Mouse (Mus musculus): ENCODE measurements around the gene Gm6408.
"Not testable (repeated sequence)": the region's sequence is repeated elsewhere in the genome, so short reads cannot be mapped to it uniquely, and the experiment has no call there.

The Gm6408 gene

DNA sequence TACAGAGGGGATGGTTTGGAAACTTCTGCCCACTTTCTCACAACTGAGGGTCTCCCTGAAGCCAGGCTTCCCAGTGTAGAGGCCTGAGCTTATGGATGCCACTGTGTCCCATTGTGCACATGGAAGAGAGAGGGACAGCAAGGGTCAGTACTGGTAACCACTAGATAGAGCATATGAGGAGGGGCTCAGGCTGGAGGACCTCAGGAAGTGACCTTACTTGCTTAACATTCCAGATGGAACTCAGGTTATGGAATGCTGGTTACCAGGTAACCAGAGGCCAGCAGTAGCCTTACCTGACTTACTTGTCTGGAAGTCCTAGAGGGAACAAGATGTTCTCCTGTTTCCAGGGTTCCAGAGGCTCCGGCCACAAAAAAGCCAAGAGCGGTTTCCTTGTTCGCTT is at the start of gene Gm6408:
Gm6408 (plus strand) TSS at position 301 of the 400 bp plus-strand sequence.
- not testable (repeated sequence) for DNase-seq (ENCODE audit: low spot score in 2 of 2)

DNA sequence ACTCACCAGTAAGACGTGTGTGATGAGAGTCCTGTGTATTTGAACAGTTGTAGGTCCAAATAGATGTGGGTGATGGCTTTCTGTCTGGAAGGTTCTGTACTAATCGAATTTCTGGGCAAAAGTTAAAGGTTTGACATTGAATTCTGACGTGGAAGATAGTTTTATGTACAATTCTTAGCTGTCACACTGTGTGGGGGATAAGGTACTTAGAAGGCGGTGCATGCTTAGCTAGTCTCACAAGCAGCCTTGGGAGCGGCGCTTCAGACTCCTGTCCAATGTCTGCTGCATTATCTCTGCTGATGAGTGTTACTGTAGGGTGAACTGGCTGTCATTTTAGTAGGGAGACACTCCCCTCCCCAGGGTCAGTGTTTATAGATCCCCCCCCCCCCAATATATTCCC is 49.3 kb upstream of the Gm6408 start:
- DNase-seq (ENCODE audit: low spot score in 2 of 2) = no peak

DNA sequence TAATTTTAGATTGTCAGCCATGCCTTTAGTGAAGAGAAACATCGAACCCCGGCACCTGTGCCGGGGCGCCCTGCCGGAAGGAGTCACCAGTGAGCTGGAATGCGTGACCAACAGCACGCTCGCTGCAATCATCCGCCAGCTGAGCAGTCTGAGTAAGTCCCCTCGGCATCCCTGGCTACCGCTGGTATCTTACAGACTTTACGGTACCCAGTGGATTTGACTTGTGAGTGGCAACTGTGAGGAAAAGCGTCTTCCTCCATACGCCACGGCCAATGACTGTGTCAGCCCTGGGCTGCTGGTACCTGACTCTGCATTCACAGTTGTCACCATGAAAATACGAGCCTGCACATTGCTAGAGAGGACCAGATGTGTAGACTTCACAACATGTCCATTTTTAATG is 46.4 kb upstream of the Gm6408 start:
- no peak for DNase-seq (ENCODE audit: low spot score in 2 of 2)

DNA sequence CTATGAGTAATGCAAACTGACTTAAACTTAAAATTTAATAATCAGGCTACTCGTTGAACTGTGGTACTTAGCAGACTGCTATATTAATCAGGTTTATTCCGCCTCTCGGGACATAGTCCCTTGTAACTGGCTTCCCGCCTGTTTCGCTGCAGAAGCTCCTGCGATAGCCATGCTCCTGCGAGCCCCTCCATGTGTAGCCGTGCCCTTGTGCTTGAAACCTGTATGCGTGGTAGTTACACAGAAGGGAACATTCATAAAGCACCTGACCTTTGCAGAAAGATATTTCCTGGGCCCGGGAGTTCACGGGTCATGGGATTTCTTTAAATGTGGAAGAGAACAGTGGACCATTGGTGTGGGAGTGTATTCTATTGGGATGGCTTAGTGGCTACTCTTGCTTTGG is 45.0 kb upstream of the Gm6408 start:
- DNase-seq (ENCODE audit: low spot score in 2 of 2) = no peak

DNA sequence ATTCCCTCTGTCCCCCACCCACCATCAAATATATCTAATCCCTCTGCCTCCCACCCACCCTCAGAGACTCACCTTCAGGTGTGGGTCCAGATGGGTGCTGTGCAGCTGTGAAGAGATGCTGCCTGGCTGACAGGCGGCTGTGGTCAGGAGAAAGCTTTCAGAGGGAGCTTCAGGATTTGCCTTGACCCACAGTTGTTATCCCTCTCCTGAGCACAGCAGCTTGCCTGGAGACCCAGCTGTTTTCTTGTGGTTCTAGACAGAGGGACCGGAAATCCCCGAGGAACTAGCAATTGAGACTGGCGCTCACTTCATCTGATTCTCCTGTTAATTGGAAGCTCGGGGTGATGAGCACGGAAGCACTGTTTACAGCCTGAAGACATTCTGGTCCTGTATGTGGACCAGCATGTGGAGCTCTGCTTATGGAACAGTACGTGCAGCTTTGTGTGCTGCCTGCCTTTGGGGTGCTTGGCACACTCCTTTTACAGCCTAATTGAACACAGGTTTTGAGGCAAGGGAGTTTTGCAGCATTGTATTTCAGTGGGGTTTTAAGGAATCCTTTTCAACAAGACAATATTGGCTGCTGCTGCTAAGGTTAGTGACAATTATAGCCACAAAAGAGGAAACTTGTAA is 42.5 kb upstream of the Gm6408 start:
- DNase-seq (ENCODE audit: low spot score in 2 of 2) = no peak

DNA sequence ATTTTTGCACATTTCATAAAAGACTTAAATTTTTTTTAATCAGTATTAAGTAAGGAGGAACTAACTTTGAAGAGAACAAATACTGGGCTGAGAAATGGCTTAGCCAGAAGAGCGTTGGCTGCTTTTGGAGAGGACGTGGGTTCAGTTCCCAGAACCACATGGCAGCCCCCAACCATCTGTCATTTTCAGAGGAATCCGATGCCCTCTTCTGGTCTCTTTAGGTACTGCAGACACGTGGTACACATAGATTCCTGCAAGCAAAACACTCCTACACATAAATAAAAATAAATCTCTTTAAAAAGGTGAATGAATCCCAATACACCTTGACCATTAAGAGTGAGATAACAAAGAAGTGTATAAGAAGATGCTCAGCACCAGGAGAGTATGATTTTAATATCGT is 41.5 kb upstream of the Gm6408 start:
- DNase-seq (ENCODE audit: low spot score in 2 of 2) = no peak

DNA sequence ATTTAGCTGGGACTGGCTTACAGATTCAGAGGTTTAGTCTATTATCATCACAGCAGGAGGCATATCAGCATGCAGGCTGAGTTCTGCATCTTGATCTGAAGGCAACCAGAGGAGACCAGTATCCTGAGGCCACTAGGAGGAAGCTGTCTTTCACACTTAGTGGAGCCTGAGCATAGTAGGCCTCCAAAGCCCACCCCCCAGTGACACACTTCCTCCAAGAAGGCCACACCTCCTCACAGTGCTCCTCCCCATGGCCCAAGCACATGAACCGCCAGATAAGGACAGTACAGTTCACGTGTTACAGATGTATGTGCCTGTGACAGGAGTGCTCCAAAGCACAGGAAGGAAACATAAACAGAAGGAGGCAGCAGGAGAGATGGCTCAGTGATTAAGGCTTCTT is 39.0 kb upstream of the Gm6408 start:
- DNase-seq (ENCODE audit: low spot score in 2 of 2) = no peak

DNA sequence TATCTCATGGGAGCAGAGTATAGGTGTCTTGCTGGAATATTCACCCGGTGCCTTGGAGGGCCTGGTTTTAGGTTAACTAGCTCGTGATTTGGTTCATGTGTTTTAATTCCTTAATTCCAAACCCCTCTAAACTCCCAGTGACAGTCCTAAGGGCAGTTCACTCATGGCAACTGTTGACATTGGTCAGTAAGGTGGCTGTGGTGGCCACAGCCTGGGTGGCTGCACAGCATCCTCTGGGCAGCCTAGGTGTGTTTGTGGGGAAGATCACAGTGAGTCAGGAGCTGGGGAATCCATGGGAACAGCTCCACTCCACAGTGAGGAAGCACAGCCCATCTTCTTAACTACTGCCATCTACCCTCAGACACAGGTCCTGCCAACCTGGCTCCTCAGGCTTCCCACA is 35.1 kb upstream of the Gm6408 start:
- DNase-seq (ENCODE audit: low spot score in 2 of 2) = no peak

DNA sequence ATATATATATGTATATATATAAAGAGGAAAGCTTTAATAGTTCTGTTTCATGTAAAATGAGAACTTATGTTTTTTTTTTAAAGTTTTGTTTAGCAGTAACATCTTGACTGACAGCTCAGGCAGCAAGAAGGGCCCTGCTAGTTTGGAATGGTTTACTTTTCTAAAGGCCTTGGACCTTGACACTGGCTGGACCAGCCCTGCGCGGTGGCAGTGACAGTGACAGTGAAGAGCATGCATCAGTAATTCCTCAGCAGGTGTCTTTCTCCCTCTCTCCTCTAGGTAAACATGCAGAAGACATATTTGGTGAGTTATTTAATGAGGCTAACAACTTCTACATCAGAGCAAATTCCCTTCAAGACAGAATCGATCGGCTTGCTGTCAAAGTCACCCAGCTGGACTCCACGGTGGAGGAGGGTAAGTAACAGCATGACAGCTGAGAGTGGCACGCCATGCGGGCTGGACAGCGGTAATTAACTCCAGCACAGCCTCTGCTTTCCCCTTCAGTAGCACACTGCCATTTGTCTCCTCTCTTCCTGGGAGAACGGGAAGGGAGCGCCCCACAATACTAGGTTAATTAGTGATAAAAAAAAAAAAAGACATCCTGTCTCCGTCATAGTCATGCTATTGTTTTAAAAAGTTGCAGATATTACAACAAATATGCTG is 30.0 kb upstream of the Gm6408 start:
- DNase-seq (ENCODE audit: low spot score in 2 of 2) = no peak

DNA sequence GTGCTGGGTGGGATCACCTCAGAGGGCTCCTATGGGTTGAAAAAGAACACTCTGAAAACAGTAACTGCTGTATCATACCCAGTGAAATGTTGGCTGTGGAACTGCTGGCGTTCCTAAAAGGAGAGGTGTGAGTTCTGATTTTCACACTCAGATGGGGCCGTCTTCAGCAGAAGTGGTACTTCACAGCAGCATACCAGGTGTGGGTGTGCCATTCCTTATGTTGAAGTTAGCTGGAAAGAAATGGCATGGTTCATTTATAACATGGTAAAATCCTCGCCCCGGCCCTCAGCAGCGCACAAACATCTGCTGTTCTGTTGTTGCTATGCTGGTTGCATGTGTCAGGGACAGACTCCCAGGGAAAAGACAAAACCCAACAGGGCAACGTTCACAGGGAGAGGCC is 28.2 kb upstream of the Gm6408 start:
- DNase-seq (ENCODE audit: low spot score in 2 of 2) = no peak

DNA sequence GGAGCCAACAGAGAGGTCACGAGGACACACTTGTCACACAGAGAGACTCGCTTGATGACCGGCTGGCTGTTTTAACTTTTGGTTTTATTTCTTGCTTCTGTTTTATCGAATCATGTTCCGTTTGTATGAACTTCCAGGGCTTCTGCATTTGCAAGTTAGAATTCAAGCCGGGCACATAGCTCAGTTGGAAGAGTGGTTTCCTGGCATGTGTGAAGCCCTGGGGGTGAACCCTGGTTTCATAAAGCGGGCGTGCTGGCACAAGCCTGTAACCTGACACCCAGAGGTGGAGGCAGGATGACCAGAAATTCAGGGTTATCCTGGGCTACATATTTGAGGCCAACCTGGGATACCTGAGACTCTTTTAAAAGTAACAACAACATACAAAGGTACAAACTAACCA is 20.2 kb upstream of the Gm6408 start:
- DNase-seq (ENCODE audit: low spot score in 2 of 2) = no peak

DNA sequence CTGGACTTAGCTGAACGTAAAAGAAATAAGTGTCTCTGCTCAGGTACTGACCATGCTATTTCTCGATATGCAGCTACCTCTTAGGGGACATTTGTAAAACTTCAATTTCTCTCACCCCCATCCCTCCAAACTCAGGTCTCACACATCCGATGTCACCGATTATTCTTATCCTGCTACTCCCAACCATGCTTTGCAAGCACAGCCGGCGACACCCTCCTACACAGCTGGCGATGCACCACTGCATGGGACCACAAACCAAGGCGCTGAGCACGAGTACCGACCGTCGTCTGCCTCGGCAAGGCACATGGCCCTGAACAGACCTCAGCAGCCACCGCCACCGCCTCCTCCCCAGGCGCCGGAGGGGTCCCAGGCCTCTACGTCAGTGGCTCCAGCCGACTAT is 15.1 kb upstream of the Gm6408 start:
- no peak for DNase-seq (ENCODE audit: low spot score in 2 of 2)

DNA sequence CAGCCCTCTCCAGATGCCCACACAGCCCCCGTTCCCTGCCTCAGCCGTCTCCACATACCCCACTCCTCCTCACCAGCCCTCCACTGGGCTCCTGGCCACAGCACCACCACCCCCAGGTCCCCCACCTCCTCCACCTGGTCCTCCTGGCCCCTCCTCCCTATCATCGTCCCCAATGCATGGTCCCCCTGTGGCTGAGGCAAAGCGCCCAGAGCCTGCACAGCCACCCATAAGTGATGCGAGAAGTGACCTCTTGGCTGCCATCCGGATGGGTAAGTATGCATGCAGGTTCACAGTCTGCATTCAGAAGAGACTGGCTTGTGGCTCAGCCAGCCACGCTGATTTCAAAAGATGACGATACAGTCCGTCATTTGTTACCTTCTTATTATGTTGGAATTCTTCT is 13.5 kb upstream of the Gm6408 start:
- no peak for DNase-seq (ENCODE audit: low spot score in 2 of 2)

DNA sequence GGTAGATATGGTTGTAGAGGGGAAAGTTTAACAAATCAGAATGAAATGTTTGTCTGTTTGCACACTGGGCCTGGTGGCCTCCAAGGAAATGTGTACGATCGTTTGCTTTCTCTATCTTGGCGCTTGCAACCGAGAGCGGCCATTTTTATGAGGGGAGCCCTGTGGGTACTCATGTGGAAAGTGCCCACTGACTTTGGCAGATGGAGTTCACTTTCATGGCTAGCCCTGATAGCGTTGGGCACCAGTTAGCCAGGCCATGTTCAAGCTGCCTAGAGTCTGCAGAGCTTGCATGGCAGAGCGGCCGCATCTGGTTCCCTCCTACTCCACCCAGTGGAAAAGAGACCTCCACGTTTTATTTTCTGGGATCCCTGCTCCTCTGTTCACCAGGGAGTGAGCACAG is 10.9 kb upstream of the Gm6408 start:
- no peak for DNase-seq (ENCODE audit: low spot score in 2 of 2)

DNA sequence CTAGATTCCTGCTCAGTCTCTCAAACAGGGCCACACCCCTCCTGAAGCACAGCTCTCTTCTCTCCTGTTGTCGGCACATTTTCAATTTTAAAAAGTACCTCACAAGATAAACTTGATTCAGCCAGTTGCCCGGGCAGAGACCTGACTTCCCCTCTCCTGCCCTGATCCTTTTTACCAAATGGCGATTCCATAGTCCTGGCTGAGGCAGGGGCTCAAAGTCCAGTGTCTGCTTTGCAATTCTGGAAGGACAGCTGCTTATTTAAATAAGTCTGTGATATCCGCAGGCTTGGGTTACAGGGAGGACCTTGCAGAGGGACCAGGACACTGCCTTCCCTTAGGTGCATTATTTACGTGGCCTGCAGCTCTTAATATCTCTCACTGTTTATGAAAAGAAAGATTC is 10.5 kb upstream of the Gm6408 start:
- no peak for DNase-seq (ENCODE audit: low spot score in 2 of 2)

DNA sequence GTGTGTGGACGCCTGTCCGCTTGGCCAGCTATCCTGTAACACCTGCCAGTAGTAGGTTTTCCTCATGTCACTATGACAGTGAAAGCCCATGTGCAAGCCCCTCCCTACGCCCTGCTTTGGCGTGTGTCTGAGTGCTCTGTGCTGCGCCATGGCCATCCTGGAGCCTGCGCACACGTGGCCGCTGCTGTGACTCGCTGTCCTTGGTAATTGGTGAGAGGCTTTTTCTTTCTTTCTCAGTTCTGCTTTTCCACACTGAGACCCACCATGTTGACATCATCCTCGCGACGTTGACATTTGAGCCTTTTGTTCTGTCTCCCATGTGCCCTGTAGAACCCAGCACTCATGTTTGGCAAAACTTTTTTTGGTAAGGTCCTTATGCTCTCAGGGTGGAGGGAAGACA is 9.9 kb upstream of the Gm6408 start:
- DNase-seq (ENCODE audit: low spot score in 2 of 2) = no peak

DNA sequence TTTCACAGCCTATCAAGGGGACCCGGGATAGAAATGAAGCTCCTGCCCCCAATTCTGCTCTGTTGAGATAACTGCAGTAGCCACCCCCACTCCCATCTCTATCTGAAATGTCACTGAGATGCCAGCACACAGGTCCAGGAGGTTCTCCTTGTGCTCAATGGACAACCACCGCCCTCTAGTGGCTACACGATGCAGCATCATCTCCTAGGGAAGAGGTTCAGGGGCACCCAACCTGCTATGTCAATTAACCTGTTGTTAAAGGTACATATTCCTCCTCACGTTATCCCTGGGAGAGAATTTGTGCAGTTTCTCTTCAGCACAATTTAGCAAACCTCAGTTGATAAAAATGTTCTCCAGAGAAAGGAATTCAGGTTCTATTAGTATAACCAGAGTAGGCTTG is 2.2 kb upstream of the Gm6408 start:
- DNase-seq (ENCODE audit: low spot score in 2 of 2) = not testable (repeated sequence)

DNA sequence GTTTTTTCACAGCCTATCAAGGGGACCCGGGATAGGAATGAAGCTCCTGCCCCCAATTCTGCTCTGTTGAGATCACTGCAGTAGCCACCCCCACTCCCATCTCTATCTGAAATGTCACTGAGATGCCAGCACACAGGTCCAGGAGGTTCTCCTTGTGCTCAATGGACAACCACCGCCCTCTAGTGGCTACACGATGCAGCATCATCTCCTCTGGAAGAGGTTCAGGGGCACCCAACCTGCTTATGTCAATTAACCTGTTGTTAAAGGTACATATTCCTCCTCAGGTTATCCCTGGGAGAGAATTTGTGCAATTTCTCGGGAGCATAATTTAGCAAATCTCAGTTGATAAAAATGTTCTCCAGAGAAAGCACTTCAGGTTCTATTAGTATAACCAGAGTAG is 7.2 kb downstream of the Gm6408 start:
- not testable (repeated sequence) for DNase-seq (ENCODE audit: low spot score in 2 of 2)

DNA sequence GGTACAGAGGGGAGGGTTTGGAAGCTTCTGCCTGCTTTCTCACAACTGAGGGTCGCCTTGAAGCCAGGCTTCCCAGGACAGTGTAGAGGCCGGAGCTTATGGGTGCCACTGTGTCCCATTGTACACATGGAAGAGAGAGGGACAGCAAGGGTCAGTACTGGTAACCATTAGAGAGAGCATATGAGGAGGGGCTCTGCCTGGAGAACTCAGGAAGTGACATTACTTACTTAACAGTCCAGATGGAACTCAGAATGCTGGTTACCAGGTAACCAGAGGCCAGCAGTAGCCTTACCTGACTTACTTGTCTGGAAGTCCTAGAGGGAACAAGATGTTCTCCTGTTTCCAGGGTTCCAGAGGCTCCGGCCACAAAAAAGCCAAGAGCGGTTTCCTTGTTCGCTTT is 9.3 kb downstream of the Gm6408 start, which contains the start of gene Gm6370:
Gm6370 (plus strand) TSS at position 301 of the 400 bp plus-strand sequence.
- DNase-seq (ENCODE audit: low spot score in 2 of 2) = not testable (repeated sequence)

DNA sequence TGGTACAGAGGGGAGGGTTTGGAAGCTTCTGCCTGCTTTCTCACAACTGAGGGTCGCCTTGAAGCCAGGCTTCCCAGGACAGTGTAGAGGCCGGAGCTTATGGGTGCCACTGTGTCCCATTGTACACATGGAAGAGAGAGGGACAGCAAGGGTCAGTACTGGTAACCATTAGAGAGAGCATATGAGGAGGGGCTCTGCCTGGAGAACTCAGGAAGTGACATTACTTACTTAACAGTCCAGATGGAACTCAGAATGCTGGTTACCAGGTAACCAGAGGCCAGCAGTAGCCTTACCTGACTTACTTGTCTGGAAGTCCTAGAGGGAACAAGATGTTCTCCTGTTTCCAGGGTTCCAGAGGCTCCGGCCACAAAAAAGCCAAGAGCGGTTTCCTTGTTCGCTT is 20.3 kb downstream of the Gm6408 start, which contains the start of gene 4930449I24Rik:
4930449I24Rik (plus strand) TSS at position 301 of the 400 bp plus-strand sequence.
- not testable (repeated sequence) for DNase-seq (ENCODE audit: low spot score in 2 of 2)

DNA sequence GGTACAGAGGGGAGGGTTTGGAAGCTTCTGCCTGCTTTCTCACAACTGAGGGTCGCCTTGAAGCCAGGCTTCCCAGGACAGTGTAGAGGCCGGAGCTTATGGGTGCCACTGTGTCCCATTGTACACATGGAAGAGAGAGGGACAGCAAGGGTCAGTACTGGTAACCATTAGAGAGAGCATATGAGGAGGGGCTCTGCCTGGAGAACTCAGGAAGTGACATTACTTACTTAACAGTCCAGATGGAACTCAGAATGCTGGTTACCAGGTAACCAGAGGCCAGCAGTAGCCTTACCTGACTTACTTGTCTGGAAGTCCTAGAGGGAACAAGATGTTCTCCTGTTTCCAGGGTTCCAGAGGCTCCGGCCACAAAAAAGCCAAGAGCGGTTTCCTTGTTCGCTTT is 32.1 kb downstream of the Gm6408 start, which contains the start of gene Gm3402:
Gm3402 (plus strand) TSS at position 301 of the 400 bp plus-strand sequence.
- DNase-seq (ENCODE audit: low spot score in 2 of 2) = not testable (repeated sequence)

DNA sequence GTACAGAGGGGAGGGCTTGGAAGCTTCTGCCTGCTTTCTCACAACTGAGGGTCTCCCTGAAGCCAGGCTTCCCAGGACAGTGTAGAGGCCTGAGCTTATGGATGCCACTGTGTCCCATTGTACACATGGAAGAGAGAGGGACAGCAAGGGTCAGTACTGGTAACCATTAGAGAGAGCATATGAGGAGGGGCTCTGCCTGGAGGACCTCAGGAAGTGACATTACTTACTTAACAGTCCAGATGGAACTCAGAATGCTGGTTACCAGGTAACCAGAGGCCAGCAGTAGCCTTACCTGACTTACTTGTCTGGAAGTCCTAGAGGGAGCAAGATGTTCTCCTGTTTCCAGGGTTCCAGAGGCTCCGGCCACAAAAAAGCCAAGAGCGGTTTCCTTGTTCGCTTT is 43.7 kb downstream of the Gm6408 start, which contains the start of gene Gm3404:
Gm3404 (plus strand) TSS at position 301 of the 400 bp plus-strand sequence.
- DNase-seq (ENCODE audit: low spot score in 2 of 2) = not testable (repeated sequence)
